Mouse (Mus musculus) adrenal gland, adult 2 months (tissue): ENCODE results near the gene Olfr889. TPM values are rescaled to one million over a fixed set of nuclear protein-coding genes. Genes with fewer than 3 reads are reported as not detected.
"Not testable (repeated sequence)": the region's sequence is repeated elsewhere in the genome, so short reads cannot be mapped to it uniquely, and the experiment has no call there.

Experiments
- DNase-seq: peaks from one replicate; pipeline ENCODE4 v3.0.0; 2021
- long read RNA-seq: library from polyadenylated mRNA; stranded (forward); transcript quantifications from one replicate; pipeline ENCODE4 v2.0.0, GENCODE M21; 2021
- polyA plus RNA-seq: library from polyadenylated mRNA; depleted of rRNA; stranded (reverse); fragments of >200 nt; gene quantifications from 2 replicates; pipeline ENCODE4 v1.2.3, GENCODE M21; 2012; rRNA removed
- total RNA-seq, 2 experiments: library from RNA; stranded (reverse); gene quantifications; 2 replicates each; pipeline ENCODE4 v1.2.3; 2021

Olfr889 gene
- total RNA-seq, result under 1 TPM; 0.17 to 0.28 TPM
- polyA plus RNA-seq, result not detected in 2 replicates
- long read RNA-seq, result 0 reads

DNA sequence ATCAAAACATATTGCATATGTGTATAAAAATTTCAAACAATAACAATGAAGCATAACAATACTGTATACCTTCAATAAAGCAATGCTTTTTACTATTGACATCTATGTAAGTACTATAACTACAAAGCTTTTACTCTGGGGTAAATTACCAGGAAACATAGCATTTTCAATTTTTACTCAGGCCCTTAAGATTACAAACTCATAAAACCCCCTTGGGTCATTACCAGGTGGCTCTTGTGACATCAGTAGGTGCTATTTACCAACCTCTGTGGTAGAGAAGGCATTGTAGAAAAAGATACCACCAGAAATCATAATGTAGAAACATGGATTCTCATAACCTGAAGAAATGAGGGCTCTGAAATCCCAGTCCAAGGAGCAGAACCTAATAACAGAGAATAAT lies at the start of gene Olfr889:
Gene Olfr889 (plus strand): TSS at position 301 of the 400 bp plus-strand sequence.
- no peak for DNase-seq

DNA sequence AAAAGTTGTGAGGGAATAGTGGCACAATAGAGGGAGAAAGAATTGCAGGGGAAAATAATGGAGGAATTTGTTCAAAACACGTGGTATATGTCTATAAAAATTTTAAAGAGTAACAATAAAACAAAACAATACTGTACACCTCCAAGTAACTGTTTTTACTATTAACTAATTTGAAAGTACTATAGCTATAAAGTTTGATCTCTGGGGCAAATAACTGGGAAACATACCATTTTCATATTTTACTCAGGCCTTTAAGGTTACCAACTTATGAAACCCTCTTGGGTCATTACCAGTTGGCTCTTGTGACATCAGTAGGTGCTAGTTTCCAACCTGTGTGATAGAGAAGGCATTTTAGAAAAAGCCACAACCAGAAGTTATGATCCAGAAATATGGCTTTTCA lies 31.2 kb upstream of the Olfr889 start, which contains the start of gene Olfr887:
Gene Olfr887 (plus strand): TSS at position 301 of the 400 bp plus-strand sequence.
- no peak for DNase-seq

DNA sequence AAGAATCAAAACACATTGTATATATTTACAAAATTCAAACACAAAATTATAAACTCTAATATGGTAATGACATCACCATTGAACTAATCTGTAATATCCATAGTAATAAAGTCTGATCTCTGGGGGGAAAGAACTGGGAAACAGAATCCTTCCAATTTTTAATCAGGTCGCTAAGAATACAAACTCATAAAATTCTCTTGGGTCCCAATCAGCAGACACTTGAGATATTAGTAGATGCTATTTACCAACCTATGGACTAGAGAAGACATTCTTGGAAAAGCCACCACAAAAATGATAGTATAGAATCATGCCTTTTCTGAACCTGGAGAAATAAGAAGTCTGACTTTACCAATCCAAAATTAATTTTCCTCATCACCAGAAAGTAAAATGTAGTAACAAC lies 7.2 kb upstream of the Olfr889 start, which contains the start of gene Olfr888:
Gene Olfr888 (plus strand): TSS at position 301 of the 400 bp plus-strand sequence.
- no peak for DNase-seq

DNA sequence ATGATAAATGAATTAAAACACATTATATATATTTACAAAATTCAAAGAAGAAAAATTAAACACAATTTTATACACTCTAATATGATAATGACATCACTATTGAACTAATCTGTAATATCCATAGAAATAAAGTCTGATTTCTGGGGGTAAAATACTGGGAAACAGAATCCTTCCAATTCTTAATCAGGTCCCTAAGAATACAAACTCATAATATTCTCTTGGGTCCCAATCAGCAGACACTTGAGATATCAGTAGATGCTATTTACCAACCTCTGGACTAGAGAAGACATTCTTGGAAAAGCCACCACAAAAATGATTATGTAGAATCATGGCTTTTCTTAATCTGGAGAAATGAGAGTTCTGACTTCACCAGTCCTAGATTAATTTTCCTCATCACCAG lies 27.2 kb downstream of the Olfr889 start, which contains the start of gene Olfr890:
Gene Olfr890 (plus strand): TSS at position 301 of the 400 bp plus-strand sequence.
- no peak for DNase-seq

DNA sequence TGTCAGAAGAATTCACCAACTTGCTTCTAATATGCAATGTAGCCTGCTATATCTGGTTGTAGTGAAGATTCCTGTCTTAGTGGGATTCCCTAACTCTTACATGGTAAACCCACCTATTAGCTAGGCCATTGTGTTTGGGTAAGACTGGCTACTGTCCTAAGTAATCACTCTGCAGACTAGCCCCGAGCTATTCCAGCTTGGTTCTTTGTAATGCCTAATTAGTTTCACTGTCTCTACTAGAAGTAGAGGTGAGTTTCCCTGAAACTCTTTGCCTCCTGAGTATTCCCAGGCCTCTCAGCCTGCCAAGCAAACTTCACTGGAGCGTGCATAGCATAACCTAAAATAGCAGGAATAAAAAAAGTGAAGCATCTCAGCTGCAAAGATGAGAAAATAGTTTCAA lies 53.3 kb downstream of the Olfr889 start:
- DNase-seq, result not testable (repeated sequence)

Other genes starting within 250 kb of the Olfr889 start
- gene Olfr145, start 218.5 kb upstream of the Olfr889 start, total RNA-seq, result not detected
- gene Olfr145, start 218.5 kb upstream of the Olfr889 start, polyA plus RNA-seq, result not detected in 2 replicates
- gene Olfr878, start 197.4 kb upstream of the Olfr889 start, total RNA-seq, result not detected
- not detected in 2 replicates for gene Olfr878, start 197.4 kb upstream of the Olfr889 start, polyA plus RNA-seq
- gene Olfr881, start 123.4 kb upstream of the Olfr889 start, total RNA-seq, result not detected
- gene Olfr881, start 123.4 kb upstream of the Olfr889 start, polyA plus RNA-seq, result not detected in 2 replicates
- gene Olfr883, start 89.4 kb upstream of the Olfr889 start, total RNA-seq, result not detected
- not detected in 2 replicates for gene Olfr883, start 89.4 kb upstream of the Olfr889 start, polyA plus RNA-seq
- gene Olfr884, start 68.6 kb upstream of the Olfr889 start, total RNA-seq, result not detected
- not detected in 2 replicates for gene Olfr884, start 68.6 kb upstream of the Olfr889 start, polyA plus RNA-seq
- gene Olfr885, start 53.9 kb upstream of the Olfr889 start, total RNA-seq, result not detected
- not detected in 2 replicates for gene Olfr885, start 53.9 kb upstream of the Olfr889 start, polyA plus RNA-seq
- not detected for gene Olfr887, start 31.1 kb upstream of the Olfr889 start, total RNA-seq
- gene Olfr887, start 31.1 kb upstream of the Olfr889 start, polyA plus RNA-seq, result not detected in 2 replicates
- not detected for gene Olfr888, start 7.1 kb upstream of the Olfr889 start, total RNA-seq
- gene Olfr888, start 7.1 kb upstream of the Olfr889 start, polyA plus RNA-seq, result not detected in 2 replicates
- gene Olfr890, start 27.3 kb downstream of the Olfr889 start, total RNA-seq, result not detected
- not detected in 2 replicates for gene Olfr890, start 27.3 kb downstream of the Olfr889 start, polyA plus RNA-seq
- gene Olfr891, start 65.6 kb downstream of the Olfr889 start, total RNA-seq, result not detected
- not detected in 2 replicates for gene Olfr891, start 65.6 kb downstream of the Olfr889 start, polyA plus RNA-seq
- gene Olfr893, start 93.2 kb downstream of the Olfr889 start, total RNA-seq, result not detected
- gene Olfr893, start 93.2 kb downstream of the Olfr889 start, polyA plus RNA-seq, result not detected in 2 replicates
- not detected for gene Olfr894, start 102.9 kb downstream of the Olfr889 start, total RNA-seq
- not detected in 2 replicates for gene Olfr894, start 102.9 kb downstream of the Olfr889 start, polyA plus RNA-seq
- gene Olfr143, start 137.6 kb downstream of the Olfr889 start, total RNA-seq, result not detected
- gene Olfr143, start 137.6 kb downstream of the Olfr889 start, polyA plus RNA-seq, result not detected in 2 replicates
- not detected for gene Olfr895, start 152.7 kb downstream of the Olfr889 start, total RNA-seq
- not detected in 2 replicates for gene Olfr895, start 152.7 kb downstream of the Olfr889 start, polyA plus RNA-seq
- not detected for gene Olfr896-ps1, start 175.9 kb downstream of the Olfr889 start, total RNA-seq
- not detected in 2 replicates for gene Olfr896-ps1, start 175.9 kb downstream of the Olfr889 start, polyA plus RNA-seq
- gene Olfr25, start 213.9 kb downstream of the Olfr889 start, total RNA-seq, result not detected
- not detected in 2 replicates for gene Olfr25, start 213.9 kb downstream of the Olfr889 start, polyA plus RNA-seq
- not detected for gene Olfr898, start 233.2 kb downstream of the Olfr889 start, total RNA-seq
- gene Olfr898, start 233.2 kb downstream of the Olfr889 start, polyA plus RNA-seq, result not detected in 2 replicates